Comparison of ENCODE assay signal across 8 mouse cellular contexts in the genomic region with DNA sequence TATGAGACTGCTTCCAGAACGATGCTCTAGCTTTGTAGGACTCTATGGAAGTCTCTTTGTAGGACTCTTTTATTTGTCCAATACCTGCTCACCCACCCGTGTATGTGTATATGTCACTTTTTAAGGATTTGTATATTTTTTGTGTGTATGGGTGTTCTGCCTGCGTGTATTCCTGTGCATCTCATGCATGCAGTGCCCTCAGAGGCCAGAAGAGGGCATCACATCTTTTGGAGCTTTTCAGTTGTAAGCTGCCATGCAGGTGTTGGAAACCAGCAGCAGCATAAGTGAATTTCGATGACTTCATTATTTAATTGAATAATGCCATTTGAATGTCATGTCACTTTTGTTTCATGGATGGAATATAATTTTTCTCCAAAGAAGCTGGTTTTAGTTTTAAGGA. TPM values are rescaled to one million over a fixed set of nuclear protein-coding genes. Genes with fewer than 3 reads are reported as not detected.
A peak's percentile ranks its signal among the peaks of the same experiment; 100 is the strongest.
DNase-seq lines count a peak whose midpoint lies in the region.

No protein-coding gene starts in this region.

- DNase-seq in cerebellum, postnatal 10 days, result peak; percentile 53 to 66
- no peak for DNase-seq in cerebellum, adult 8-10 months
- DNase-seq in left cerebral cortex, postnatal 4 days, result peak; percentile 38
- DNase-seq in left cerebral cortex, adult 9 months (ENCODE audit: low spot score in 2 of 2), result no peak
- DNase-seq in ZHBTc4 (ENCODE audit: low read depth, low spot score), result peak; percentile 79
- peak; percentile 50 for DNase-seq in mesoderm, embryonic 11.5 days (ENCODE audit: low read depth, low spot score)
- DNase-seq in cerebellum, adult 9-11 months, result no peak
- DNase-seq in spleen, postnatal 14 days (ENCODE audit: low spot score in 2 of 2), result no peak

- intact Hi-C loops in left cerebral cortex, postnatal 4 days (cut with DNase I), result no loop called here

RNA-seq across cellular contexts. Expression of a gene that starts 5.5 kb away (rescaled TPM):
- total RNA-seq in left cerebral cortex, postnatal 4 days (2021), result 10 to 100 TPM; 44.5 to 44.6 TPM

RNA-seq across cellular contexts. Expression of a gene that starts 9.1 kb away (rescaled TPM):
- 1 to 10 TPM; 1.3 to 1.7 TPM for total RNA-seq in left cerebral cortex, postnatal 4 days (2021)

RNA-seq across cellular contexts. Expression of a gene that starts 9.8 kb away (rescaled TPM):
- total RNA-seq in left cerebral cortex, postnatal 4 days (2021), result under 1 TPM in 1 of 2 experiments, not detected in 1; 0.12 TPM

Comparison
In these comparisons a context has a peak if more than half of its experiments do, and no peak if none do; other contexts are left out.
1. DNase-seq: peak in cerebellum, postnatal 10 days (2 of 2), left cerebral cortex, postnatal 4 days (single experiment), ZHBTc4 (single experiment) and mesoderm, embryonic 11.5 days (single experiment); none in cerebellum, adult 8-10 months (single experiment), left cerebral cortex, adult 9 months (0 of 2), cerebellum, adult 9-11 months (single experiment) and spleen, postnatal 14 days (0 of 2).